Mouse (Mus musculus): ENCODE measurements at regions not wholly inside any gene's neighbourhood (a gene's known extent, or its start where the extent isn't known, plus 50 kb on each side); places are given as distances from the start of the nearest gene placed in this dataset.

DNA sequence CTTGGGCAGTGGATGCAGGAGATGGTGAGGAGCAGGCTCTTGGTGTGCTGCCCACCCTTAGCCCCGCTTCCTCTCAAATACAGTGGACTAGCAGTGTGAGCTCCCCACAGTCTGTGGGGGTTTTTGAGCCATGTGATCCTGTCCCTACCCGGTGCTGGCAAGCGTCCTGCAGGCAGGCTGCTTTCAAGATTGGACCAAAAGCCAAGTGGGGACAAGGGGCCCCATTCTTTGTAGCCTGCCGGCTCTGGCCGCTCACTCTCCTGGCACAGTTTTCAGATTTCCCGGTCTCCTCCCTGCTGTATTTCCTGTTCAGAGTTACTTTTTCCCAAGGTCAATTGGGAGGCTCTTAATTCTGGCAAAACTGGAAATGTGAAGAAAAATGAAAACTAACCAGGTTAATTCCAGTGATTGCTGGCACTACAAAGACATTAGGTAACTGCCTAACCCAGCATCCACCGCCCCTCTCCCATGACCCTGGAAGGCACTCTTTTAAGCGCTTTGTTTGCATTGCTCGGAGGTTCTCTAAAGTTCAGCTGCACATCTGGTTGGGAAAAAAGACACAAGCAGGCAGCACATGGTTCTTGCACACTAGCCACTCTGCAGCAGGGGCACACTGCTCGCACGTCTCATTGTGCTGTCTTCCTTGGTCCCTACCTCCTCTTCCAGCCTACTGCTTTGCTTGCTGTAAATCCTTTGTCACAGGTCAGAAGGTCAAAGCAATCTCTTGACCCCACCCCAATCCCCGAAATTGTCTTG, 105.6 kb downstream of the Rassf10 start:
- no peak for ATAC-seq (replicated peaks; ENCODE audit: low FRiP score, low TSS enrichment, poor library complexity, severe bottlenecking)

DNA sequence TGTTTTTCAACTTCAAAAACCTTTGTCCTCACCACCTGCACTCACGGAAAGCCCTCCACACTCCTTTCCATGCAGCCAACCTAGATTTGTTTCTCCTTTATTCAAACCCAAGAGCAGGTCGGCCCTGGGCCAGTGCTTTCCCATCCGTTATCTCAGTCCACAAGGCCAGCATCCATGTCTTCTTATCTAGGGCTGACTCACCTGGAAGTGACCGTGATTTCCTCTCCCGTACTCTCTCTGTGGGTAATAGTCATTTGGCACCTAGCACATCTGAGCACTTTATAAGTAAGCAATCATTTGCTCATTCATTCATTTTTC, 106.2 kb downstream of the Rassf10 start:
- ATAC-seq (replicated peaks; ENCODE audit: low FRiP score, low TSS enrichment, poor library complexity, severe bottlenecking), result no peak

DNA sequence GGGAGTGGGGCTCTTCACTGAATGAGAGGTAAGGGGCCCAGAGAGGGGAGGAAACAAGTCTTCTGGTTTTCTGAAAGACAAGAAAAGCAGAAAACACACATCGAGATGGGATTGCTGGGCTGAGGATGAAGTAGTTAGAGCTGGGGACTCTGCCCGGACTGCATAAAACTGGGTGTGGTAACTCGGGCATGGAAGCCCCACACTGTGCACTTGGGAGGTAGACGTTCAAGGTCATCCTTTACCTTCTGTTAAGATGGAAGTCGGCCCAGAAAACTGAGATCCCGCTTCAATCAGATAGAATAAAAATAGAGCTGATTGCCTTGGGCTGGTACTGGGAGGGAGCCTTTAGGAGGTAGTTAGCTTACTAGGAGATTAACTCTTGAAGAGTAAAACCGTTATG, 107.2 kb downstream of the Rassf10 start:
- ATAC-seq (replicated peaks; ENCODE audit: low FRiP score, low TSS enrichment, poor library complexity, severe bottlenecking), result no peak

GRCm38 (mm10) chr7:113066536-113066935, 112.8 kb downstream of the Rassf10 start:
- no peak for ATAC-seq (replicated peaks; ENCODE audit: low FRiP score, low TSS enrichment, poor library complexity, severe bottlenecking)

DNA sequence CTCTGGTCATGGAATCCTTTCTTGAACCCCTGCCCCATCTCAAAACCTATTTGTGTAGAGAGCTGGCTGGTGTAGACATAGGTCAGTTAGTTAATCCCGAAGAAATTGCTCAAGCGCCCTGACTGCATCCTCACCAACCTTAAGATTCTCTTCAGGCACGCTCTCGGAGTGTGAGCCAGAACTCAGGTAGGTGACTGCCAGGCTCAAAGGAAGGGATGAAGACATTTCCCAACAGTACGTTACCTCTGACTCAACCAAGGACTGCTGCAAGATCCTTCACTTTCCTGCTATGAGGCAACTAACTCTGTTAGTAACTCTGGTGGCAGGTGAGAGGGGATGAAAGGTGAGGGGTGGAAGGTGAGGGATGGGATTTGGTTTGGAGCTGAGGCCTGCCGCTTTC, 114.5 kb downstream of the Rassf10 start:
- ATAC-seq (replicated peaks; ENCODE audit: low FRiP score, low TSS enrichment, poor library complexity, severe bottlenecking), result no peak

- ATAC-seq (replicated peaks; ENCODE audit: low FRiP score, low TSS enrichment, poor library complexity, severe bottlenecking), result no peak
Measured at GRCm38 (mm10) chr7:113069336-113069924, 115.7 kb downstream of the Rassf10 start.

GRCm38 (mm10) chr7:113071418-113071817, 117.7 kb downstream of the Rassf10 start:
- ATAC-seq (replicated peaks; ENCODE audit: low FRiP score, low TSS enrichment, poor library complexity, severe bottlenecking), result no peak

- no peak for ATAC-seq (replicated peaks; ENCODE audit: low FRiP score, low TSS enrichment, poor library complexity, severe bottlenecking)
Measured at GRCm38 (mm10) chr7:113073781-113074180, 120.0 kb downstream of the Rassf10 start.

- no peak for ATAC-seq (replicated peaks; ENCODE audit: low FRiP score, low TSS enrichment, poor library complexity, severe bottlenecking)
Measured at GRCm38 (mm10) chr7:113075371-113075770, 121.6 kb downstream of the Rassf10 start.

DNA sequence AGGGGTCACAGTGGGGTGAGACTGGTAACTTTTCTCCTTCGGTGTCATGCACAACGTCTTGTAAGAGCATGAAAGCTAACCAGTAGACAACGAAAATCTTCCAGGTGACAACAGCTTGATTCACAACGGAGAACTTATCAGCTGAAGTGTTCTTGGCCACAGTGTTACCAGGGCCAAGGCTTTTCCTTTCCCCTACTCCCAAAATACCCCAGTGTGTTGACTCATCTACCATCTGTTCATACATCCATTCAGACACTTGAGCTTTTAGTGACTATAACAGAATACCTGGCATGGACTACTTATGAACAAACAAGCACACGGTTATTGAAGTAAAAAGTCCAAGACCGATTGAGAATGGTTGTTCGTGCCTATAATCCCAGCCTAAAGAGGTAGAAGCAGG, 122.5 kb downstream of the Rassf10 start:
- no peak for ATAC-seq (replicated peaks; ENCODE audit: low FRiP score, low TSS enrichment, poor library complexity, severe bottlenecking)

- ATAC-seq (replicated peaks; ENCODE audit: low FRiP score, low TSS enrichment, poor library complexity, severe bottlenecking), result no peak
Measured at GRCm38 (mm10) chr7:113081120-113081519, 126.1 kb upstream of the Arntl start.

DNA sequence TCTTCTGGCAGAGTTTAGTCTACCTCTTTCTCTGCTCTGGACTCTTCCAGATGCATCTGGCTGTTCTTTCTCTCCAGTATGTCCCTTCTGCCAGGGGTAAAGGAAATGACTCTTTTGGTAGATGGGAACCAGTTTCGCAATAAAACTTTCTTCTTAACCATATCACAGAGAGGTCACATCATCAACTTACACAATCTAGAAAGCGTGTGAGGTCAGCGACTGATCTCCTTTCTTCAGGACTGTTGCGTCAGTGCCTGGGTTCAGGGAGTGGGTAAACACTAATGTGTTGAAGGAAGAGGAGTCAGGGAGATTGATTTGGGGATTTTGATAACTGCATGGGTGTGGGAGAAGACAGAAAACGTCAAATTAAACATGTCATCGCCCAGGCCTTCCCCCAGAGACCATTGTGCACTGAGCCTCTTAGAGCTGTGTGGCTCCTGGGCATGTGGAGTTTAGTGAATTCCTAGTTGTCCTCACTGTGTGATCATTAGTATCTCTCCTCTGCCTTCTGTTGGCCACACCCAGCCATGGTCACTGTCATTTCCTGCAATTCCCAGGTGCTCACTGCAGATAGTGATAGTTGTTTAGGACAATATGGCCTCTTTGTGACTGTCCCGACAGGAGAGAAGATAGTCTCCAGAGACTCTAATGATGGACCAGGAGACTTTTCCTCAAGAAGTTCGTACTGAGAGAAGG, 122.2 kb upstream of the Arntl start:
- ATAC-seq (replicated peaks; ENCODE audit: low FRiP score, low TSS enrichment, poor library complexity, severe bottlenecking), result peak; percentile 89

- no peak for ATAC-seq (replicated peaks; ENCODE audit: low FRiP score, low TSS enrichment, poor library complexity, severe bottlenecking)
Measured at GRCm38 (mm10) chr7:113086158-113086557, 121.1 kb upstream of the Arntl start.

DNA sequence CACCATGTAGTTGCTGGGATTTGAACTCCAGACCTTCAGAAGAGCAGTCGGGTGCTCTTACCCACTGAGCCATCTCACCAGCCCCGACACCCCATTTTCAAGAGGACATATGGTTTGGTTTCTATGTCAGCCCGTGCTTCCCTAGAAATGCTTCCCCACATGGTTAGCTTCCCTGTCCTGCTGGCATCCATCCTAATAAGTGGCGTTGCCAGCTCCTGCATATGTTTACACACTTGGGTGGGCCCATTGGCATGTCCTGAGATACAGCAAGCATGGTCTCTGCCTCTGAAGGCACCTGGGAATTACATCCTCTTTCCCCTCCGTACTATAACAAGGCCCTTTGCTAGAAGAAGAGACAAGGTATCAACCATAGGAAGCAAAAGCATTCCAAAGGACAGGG, 119.6 kb upstream of the Arntl start:
- no peak for ATAC-seq (replicated peaks; ENCODE audit: low FRiP score, low TSS enrichment, poor library complexity, severe bottlenecking)

DNA sequence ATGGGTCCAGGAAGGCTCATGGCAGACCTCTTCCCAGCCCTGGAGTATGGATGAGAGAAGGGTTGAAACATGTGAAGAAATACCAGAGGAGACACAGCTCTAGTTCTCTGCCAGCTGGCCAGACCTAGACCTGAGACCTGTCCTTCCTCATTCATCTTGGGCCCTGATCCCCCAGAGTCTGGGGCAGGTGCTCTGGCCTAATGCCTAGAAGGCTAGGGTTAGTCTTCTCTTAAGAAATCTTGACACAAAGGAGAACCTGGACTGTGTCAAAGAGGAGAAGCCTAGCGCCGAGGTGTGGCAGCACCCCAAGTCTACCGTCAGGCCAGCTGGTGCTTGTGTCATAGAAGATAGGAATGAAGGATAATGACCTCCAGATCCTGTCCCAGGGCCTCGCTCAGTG, 118.2 kb upstream of the Arntl start:
- ATAC-seq (replicated peaks; ENCODE audit: low FRiP score, low TSS enrichment, poor library complexity, severe bottlenecking), result no peak

GRCm38 (mm10) chr7:113093931-113094330, 113.3 kb upstream of the Arntl start:
- no peak for ATAC-seq (replicated peaks; ENCODE audit: low FRiP score, low TSS enrichment, poor library complexity, severe bottlenecking)

- no peak for ATAC-seq (replicated peaks; ENCODE audit: low FRiP score, low TSS enrichment, poor library complexity, severe bottlenecking)
Measured at GRCm38 (mm10) chr7:113095092-113095491, 112.2 kb upstream of the Arntl start.

GRCm38 (mm10) chr7:113104265-113104664, 103.0 kb upstream of the Arntl start:
- ATAC-seq (replicated peaks; ENCODE audit: low FRiP score, low TSS enrichment, poor library complexity, severe bottlenecking), result no peak

GRCm38 (mm10) chr7:113105359-113105758, 101.9 kb upstream of the Arntl start:
- no peak for ATAC-seq (replicated peaks; ENCODE audit: low FRiP score, low TSS enrichment, poor library complexity, severe bottlenecking)

- ATAC-seq (replicated peaks; ENCODE audit: low FRiP score, low TSS enrichment, poor library complexity, severe bottlenecking), result no peak
Measured at GRCm38 (mm10) chr7:113106731-113107130, 100.5 kb upstream of the Arntl start.

GRCm38 (mm10) chr7:113107965-113108364, 99.3 kb upstream of the Arntl start:
- ATAC-seq (replicated peaks; ENCODE audit: low FRiP score, low TSS enrichment, poor library complexity, severe bottlenecking), result no peak
